Mouse (Mus musculus) Patski (cell line): ENCODE measurements around the gene Add3. TPM values are rescaled to one million over a fixed set of nuclear protein-coding genes. Genes with fewer than 3 reads are reported as not detected.

Source experiments
- ATAC-seq: fragments of 100-300 bp; one replicate; pipeline ENCODE4 v1.8.0; 2021
- CTCF ChIA-PET: fragments of 350-600 bp; sonication (Branson Sonifier 250); formaldehyde crosslinking; loops from one replicate; lab custom pipeline; 2022; ENCODE audit warnings: inconsistent platforms; lab: Charles Lee
- POLR2A ChIA-PET: fragments of 350-600 bp; sonication (Branson Sonifier 250); formaldehyde crosslinking; loops from one replicate; lab custom pipeline; 2022; ENCODE audit warnings: antibody characterized with exemption, inconsistent platforms; lab: Charles Lee
- DNase-seq: peaks from one replicate; pipeline ENCODE4 v3.0.0-alpha.2; 2011; ENCODE audit warnings: low read depth, low spot score
- H3K27me3 ChIP-seq: fragments of 371-371 bp; one replicate; pipeline ENCODE4 v1.5.1; 2021
- CTCF ChIP-seq: fragments of 100-300 bp; IDR thresholded peaks from one replicate; pipeline ENCODE4 v1.5.1; 2021
- in situ Hi-C: fragments of 300-500 bp; cut with MboI; formaldehyde crosslinking; loops from 3 replicates; pipeline ENCODE4 v1.11.1; 2018; ENCODE audit warnings: low pct_unique_long_range_greater_than_20kb, mixed read lengths
- polyA plus RNA-seq: library from polyadenylated mRNA; unstranded; gene quantifications from one replicate; pipeline ENCODE4 v1.2.3, GENCODE M21; 2021

Gene Add3
- polyA plus RNA-seq, 1 experiment from 2014 or later = 38.4 TPM

DNA sequence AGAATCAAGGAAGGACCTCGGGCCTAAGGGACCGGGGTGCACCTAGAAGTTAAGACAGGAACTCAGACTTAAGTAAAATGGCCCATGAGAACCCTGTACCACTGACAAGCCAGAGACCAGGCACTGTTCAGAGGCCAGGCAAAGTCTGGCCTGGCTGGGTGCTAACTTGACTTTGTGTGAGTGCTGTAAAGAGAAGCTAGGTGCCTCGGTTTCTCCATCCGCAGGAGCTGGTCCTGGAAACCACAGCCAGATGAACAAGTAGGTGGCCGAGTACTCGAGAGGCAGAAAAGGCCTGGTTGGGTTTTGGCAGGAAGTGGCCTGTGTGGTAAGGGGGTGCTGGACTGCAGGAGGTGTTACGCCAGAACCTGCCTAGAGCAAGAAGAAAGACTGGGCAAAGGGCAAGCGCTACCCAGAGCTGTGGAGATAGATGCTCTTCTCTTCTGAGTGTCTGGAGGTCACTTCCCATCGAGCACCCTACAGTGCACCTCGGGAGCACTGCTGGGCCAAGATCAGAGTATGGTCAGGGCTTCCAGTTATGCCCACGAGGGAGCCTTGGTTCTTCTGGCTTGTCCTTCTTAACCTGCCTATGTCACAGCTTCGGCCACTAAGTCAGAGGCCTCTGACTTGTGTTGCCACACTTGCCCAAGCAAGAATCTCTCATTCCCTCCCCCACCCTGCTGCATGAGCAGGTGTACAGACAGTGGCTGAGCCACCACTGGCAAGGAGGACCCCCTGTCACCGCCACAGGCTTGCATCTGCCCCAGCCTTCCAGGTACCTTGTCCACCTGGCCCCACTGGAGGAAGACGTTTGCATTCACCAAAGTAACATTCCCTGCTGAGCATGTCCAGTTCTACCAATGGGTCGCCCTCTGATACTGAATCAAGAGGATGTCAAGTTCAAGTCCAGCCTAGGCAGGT, 112.1 kb downstream of the Add3 start:
- DNase-seq (no peak), ATAC-seq (no peak)
- no peaks in the 10 kb centered on the region for H3K27me3 ChIP-seq
- in situ Hi-C loops = no loop called here
- TF ChIP-seq CTCF = no peak
- ChIA-PET CTCF (interaction anchor here (0.7 to 1.1 kb wide), 2 partner anchors 54 to 118 kb away, joined by 3 read pairs; no protein-coding TSS in a partner anchor), POLR2A (no interaction called here)

DNA sequence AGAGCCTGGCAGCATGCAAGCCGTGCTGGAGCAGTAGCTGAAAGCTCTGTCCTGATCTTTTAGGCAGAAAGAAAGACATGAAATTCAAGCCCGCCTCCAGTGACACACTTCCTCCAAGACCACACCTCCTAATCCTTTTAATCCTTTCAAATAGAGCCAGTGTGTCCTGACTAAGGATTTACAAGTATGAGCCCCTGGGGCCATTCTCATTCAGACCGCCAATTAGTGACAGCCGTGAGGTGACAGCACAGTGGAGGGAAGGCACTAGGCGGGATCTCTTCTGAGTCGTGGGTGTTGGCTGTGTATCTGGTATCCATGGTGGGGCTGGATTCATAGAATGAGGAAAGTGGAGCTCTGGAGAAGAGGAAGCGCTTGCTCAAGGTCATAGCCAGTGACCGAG, 116.1 kb downstream of the Add3 start:
- POLR2A ChIA-PET = no interaction called here
- CTCF ChIA-PET = interaction anchor here (1.6 kb wide), 1 partner anchor 9 kb away, joined by 7 read pairs; no protein-coding TSS in a partner anchor
- no peak for ATAC-seq
- in situ Hi-C loops = no loop called here
- DNase-seq = no peak
- TF ChIP-seq CTCF = no peak
- H3K27me3 ChIP-seq = no peaks in the 10 kb centered on the region

DNA sequence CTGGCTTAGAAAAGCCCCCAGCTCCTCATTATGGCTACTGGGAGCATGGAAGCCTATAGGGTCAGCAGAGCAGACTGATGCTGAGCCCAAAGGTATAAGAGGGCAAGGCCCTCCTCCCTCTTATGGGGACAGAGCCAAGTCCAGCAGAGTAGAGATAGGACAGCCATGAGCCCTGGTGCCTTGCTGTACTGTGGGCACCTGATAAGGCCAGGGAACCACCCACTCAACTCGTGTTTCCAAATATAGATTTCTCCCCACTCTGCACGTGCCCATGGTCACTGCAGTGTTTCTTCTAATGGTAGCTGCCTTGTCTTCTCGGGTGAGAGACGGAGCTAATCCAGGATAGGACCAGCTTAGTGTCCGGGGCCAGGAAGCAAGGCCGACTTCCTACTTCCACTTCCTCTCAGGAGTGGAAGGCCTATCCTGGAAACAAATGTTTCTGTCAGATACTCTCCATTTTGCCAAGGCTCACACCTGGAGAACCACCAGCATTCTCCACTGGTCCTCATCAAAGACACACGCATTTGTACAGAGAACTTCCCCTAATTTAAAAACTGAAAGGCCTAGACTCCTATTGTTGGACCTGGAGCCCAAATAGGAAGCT, 116.8 kb downstream of the Add3 start:
- H3K27me3 ChIP-seq = no peaks in the 10 kb centered on the region
- POLR2A ChIA-PET = no interaction called here
- TF ChIP-seq CTCF = no peak
- DNase-seq = no peak
- no peak for ATAC-seq
- CTCF ChIA-PET = interaction anchor here (1.6 kb wide), 1 partner anchor 10 kb away, joined by 7 read pairs; no protein-coding TSS in a partner anchor
- in situ Hi-C loops = no loop called here

DNA sequence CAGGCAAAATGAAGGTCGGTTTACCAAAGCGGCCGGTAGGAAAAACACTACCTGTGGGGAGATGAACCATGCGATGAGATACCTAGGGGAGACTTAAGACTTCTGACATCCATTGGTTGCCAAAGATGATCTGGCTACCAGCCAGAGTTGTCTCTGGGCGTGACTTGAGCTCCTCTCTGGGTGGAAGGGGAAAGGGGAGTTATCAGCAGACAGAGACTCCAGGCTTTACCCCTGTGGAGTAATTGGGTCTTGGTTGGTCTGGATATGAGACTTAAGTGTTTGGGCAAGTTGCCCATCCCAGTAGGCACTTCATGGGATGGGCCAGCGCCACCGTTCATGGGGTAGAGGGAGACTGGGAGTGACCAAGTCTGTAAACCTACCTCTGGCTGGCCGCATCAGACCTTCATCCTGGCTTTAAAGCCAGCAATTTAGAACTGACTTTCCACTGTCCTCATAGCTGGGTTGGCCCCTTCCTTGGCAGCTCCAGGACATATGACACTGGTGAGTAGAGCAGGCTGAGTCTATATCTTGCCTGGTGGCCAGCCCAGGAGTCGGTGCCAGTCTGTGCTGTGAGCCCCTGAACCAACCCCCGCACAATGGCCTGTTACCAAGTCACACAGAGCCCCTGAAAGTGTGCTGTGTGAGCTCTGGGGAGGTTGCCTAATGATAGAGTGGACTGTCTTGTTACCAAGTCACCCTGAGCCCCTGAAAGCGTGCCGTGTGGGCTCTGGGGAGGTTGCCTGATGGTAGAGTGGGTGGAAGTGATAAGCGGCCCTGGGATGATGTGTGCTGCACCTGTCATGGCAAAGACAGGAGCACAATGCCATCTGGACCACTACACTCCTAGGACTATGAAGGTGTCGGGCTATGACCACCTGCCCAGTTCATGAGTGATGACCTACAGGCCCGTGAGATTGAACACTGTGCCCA, 117.7 kb downstream of the Add3 start:
- DNase-seq (no peak), ATAC-seq (no peak)
- TF ChIP-seq CTCF = no peak
- ChIA-PET POLR2A (interaction anchor here (0.6 kb wide), 1 partner anchor 14 kb away, joined by 3 read pairs; no protein-coding TSS in a partner anchor), CTCF (interaction anchor here (1.6 kb wide), 1 partner anchor 10 kb away, joined by 7 read pairs; no protein-coding TSS in a partner anchor)
- in situ Hi-C loops = no loop called here
- no peaks in the 10 kb centered on the region for H3K27me3 ChIP-seq

DNA sequence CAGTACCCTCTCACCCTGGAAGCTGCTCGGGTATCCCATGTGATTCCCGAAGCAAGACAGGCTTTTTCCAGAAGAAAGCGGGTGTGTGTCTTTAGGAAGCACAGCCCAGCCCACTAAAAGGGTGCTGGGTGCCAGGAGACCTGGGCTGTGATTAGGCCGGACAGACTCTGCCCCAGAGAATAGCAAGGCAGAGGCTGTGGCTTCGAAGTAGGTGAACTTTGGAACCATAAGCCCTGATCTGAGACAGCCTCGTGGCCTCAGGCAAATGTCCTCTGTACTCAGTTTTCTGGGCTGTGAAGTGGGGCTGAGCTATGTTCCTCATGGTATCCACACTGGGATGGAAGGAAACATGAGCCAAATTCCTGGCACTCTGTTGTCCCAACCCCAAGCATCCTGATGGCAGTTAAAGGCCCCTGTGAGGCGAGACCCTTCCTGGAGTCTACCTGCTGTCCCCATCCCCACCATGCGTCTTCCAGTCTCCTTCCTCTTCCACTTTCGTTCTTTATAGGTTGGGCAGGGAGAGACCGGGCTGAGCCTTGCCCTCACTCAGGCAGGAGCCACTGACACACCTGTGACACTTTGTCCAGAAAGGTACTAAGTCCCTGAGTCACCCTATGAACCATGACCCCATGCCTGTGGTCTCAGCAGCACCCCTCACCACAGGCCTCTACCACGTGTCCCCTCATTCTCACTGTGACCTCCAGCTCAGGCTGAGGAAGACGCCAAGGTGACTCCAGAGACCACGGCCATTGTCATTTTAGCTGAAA, 118.7 kb downstream of the Add3 start:
- ATAC-seq (no peak), DNase-seq (no peak)
- ChIA-PET CTCF (interaction anchor here (1.2 kb wide), 1 partner anchor 9 kb away, joined by 3 read pairs; no protein-coding TSS in a partner anchor), POLR2A (interaction anchor here (0.6 kb wide), 1 partner anchor 15 kb away, joined by 3 read pairs; no protein-coding TSS in a partner anchor)
- no peak for TF ChIP-seq CTCF
- H3K27me3 ChIP-seq = peaks cover 4% of the 10 kb centered on the region
- in situ Hi-C loops = no loop called here

DNA sequence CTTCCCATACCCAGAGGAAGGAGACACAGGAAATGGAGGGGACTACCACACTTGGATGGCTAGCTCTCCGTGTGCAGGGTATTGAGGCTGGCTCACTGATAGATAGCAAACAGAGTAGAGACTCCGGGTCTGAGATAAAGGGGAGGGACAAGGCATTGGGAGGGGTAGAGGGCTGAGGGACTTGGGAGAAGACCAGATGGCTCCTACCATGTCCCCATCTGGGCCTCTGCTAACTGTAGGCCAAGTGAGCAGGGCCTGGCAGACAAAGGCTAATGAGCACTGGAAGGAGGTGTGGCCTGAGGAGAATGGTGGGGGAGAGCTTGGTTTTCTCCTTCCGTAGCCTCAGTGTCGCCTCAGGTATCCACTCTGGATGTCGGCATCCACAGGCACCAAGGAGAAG, 119.3 kb downstream of the Add3 start:
- H3K27me3 ChIP-seq = peaks cover 4% of the 10 kb centered on the region
- CTCF ChIA-PET = interaction anchor here (1.2 kb wide), 1 partner anchor 10 kb away, joined by 3 read pairs; no protein-coding TSS in a partner anchor
- POLR2A ChIA-PET = no interaction called here
- DNase-seq = no peak
- no peak for ATAC-seq
- in situ Hi-C loops = no loop called here
- no peak for TF ChIP-seq CTCF

DNA sequence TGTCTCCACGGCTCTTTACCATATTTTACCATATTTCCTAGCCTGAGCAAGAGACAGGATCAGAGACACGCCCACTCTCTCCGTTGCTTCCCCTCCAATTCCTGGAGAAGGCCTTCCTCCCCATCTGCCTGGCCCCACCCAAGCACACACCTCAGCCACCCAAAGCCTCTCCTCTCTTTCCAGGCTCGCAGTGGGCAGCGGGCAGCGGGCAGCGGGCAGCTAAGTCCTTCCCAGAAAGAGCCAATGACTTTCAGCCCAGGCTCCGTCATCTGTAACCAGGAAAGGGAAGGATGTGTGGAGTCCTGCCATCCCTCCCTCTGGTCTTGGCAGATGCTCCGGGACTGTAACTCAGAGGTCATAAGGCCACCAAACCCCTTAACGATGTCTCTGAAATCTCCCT, 120.0 kb downstream of the Add3 start:
- ChIA-PET POLR2A (no interaction called here), CTCF (no interaction called here)
- no peak for DNase-seq
- H3K27me3 ChIP-seq = peaks cover 4% of the 10 kb centered on the region
- in situ Hi-C loops = no loop called here
- TF ChIP-seq CTCF = no peak
- no peak for ATAC-seq

DNA sequence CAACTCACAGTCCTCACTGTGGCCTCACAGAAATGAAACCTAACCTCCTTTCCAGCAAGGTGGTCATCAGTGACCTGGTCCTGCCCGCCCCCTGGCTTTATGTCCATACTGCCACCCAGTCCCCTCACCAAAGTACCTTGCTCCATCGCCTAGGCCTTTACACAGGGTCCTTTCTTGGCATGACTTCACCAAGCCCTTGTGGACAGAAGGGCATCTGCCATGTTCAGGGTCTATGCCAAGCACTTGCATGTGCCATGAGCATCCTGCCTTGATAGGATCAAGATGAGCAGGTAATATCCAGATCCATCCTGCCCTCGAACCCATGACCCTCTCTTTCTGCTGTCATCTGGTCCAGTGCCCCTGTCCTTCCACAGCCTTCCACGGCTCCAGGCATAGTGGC, 120.6 kb downstream of the Add3 start:
- ATAC-seq (no peak), DNase-seq (no peak)
- in situ Hi-C loops = no loop called here
- H3K27me3 ChIP-seq = peaks cover 4% of the 10 kb centered on the region
- POLR2A ChIA-PET = no interaction called here
- no peak for TF ChIP-seq CTCF
- CTCF ChIA-PET = no interaction called here

DNA sequence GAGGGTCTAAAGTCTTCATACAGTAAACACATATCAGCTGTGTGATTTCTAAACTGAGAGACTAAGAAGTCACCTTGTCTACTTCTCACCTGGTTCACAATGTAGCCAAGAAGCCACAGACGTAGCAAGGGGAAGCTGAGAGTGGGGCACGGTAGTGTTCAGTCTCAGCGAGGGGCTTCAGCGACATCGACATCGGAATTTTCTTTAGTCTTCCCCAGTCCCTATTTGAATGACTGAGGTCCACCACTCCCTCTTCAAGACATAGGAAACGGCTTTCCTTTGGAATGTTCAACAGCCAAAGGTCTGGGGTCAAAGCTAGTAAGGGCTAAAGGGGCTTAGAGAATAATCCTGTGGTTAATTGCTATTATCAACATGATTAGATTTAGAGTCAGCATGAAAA, 121.8 kb downstream of the Add3 start:
- ChIA-PET POLR2A (no interaction called here), CTCF (interaction anchor here (0.8 kb wide), 1 partner anchor 35 kb away, joined by 3 read pairs; no protein-coding TSS in a partner anchor)
- ATAC-seq = no peak
- TF ChIP-seq CTCF = no peak
- peaks cover 4% of the 10 kb centered on the region for H3K27me3 ChIP-seq
- in situ Hi-C loops = no loop called here
- DNase-seq = no peak
